Mouse (Mus musculus) heart, postnatal 4 days (tissue): ENCODE data around the gene Ttc23. TPM values are rescaled to one million over a fixed set of nuclear protein-coding genes. Genes with fewer than 3 reads are reported as not detected.

Experiments used
- DNase-seq: peaks from one replicate; pipeline ENCODE4 v3.0.0; 2021
- total RNA-seq, 2 experiments: library from RNA; stranded (reverse); gene quantifications; 2 replicates each; pipeline ENCODE4 v1.2.3; 2021

The Ttc23 gene
- 10 to 100 TPM; 34.9 TPM for total RNA-seq

DNA sequence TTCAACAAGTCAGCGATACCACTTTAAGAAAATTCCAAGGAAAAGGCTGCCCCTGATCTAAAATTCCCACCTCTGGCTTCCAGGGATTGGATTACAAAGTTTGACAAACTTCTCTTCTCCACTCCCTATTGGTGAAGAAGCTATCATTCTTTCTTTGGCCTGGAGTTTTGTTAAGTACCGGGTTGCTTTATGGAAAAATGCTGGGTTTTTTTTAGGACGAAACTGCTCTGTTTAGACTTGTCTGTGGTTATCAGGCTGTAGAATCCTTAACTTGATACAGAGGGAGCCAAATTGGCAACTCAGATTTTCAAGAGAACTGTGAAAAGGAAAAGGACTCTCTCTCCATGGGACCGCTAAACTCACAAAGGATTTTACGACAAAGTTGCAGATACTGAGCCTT lies at the start of gene Ttc23:
Gene Ttc23 (plus strand): TSS at position 134 of the 400 bp plus-strand sequence.
- DNase-seq: no peak

DNA sequence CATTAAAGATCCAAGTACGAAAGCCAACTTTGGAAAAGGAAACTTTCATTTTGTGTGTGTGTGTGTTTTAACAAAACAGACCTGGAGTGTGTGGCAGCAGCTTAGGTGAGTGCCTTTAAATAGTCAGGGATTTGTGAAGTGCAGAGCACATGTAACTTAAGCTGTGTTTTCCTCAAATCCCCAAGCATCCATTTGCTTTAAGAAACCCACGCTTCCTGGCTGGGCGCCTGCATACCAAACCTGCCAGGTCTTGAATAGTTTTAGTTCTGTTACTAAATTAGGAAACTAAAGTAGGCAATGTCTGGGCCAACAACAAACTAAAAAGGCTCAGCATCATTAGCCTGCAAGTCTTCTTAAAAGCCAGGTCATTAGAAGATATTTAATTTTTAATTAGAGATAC lies 49.2 kb upstream of the Ttc23 start:
- peak; percentile 66 for DNase-seq

- DNase-seq: no peak
These were observed 42.1 kb upstream of the Ttc23 start for GRCm38 (mm10) chr7:67605114-67605513.

DNA sequence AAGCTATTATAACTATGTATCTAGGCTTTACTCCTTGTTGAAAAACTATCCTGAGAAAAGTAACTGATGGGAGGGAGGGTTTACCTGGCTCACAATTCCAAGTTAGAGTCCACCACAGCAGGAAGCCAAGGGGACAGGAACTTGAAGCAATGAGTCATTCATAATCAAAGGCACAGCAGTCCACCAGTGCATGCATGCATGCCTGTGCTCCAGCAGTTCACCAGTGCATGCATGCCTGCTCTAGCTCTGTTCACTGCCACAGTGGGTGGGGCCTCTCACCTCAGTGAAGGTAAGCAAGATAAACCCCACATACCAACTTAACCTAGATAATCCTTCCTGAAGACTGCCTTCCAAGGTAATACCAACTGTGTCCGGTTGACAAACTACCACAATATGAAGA lies 41.0 kb upstream of the Ttc23 start:
- DNase-seq: no peak

- no peak for DNase-seq
These were observed 39.4 kb upstream of the Ttc23 start for GRCm38 (mm10) chr7:67607669-67608347.

- DNase-seq: no peak
These were observed 38.7 kb upstream of the Ttc23 start for GRCm38 (mm10) chr7:67608348-67609024.

- peak; percentile 55 for DNase-seq
These were observed 33.3 kb upstream of the Ttc23 start for GRCm38 (mm10) chr7:67613795-67614463.

DNA sequence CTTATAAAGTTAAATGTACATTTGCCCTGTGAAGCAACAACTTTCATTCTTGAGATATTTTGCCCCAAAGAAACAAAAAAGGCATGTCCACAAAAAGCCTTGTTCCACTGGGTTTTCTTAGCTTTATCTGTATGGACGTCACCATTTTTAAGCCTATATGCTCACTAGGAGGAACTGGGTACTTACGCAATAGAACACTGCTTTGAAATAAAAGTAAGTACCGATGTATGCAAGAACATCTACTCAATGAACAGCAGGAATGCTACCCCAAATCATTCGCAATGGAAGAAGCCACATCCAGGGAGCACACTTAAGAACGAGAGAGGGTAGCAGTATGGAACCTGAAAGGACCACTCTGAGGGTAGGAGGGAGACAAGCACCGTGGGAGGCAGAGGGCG lies 32.7 kb upstream of the Ttc23 start:
- no peak for DNase-seq

GRCm38 (mm10) chr7:67616890-67617289 lies 30.3 kb upstream of the Ttc23 start:
- DNase-seq: no peak

DNA sequence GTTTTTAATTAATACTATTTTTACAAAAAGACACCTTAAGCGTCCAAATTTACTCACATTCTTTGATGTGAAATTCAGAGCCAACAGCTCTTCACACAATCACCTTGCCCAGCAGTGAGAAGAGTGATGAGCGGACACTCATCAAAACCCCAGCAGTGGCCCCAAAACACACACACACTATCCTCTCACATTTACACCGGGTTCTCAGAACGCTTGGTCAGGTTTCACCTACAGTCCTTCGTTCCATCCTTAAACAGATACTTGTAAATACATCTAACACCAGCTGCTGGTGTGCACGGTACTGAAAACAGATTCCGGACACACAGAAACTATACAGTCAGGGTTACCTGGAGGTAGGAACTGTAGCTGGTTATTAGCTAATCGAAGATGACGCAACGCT lies 29.6 kb upstream of the Ttc23 start:
- DNase-seq: no peak

- no peak for DNase-seq
These were observed 28.9 kb upstream of the Ttc23 start for GRCm38 (mm10) chr7:67618316-67618715.

DNA sequence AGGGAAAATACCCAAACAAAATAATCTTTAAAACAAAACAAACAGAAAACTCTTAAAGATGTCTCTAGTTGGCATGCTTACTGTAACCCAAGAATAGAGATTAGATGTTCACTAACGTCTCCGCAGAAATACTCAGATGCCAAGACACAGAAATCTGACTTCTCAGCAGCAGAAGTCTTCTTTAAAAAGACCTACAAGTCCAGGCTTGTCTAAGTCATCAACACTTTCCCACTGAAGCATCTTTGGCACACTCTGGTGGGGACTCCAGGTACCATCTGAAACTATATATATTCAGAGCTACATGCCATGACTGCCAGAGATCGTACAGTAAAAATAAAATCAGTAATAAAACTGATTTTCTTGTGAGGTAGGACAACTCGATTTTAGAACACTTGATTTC lies 27.4 kb upstream of the Ttc23 start:
- DNase-seq: peak; percentile 43

DNA sequence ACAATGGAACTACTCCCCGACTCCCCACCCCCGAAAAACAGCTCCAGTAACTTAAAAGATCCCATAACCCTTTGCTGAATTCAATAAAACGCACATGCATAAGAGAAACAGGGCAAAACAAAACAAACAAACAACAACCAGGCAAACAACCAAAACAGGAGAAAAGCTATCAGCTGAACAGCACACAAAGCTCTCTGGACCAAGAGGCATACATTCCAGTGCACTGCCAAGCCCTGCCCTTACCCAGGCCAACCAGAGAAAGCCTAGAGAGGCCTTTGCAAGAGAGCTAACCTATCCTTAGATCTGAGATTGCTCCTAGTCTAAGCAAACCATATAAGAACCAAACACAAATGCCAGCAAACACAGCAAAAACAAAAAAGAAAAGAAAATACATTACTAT lies 25.1 kb upstream of the Ttc23 start:
- DNase-seq: no peak

- DNase-seq: no peak
These were observed 20.5 kb upstream of the Ttc23 start for GRCm38 (mm10) chr7:67626671-67627070.

- DNase-seq: no peak
These were observed 17.5 kb upstream of the Ttc23 start for GRCm38 (mm10) chr7:67629681-67630080.

DNA sequence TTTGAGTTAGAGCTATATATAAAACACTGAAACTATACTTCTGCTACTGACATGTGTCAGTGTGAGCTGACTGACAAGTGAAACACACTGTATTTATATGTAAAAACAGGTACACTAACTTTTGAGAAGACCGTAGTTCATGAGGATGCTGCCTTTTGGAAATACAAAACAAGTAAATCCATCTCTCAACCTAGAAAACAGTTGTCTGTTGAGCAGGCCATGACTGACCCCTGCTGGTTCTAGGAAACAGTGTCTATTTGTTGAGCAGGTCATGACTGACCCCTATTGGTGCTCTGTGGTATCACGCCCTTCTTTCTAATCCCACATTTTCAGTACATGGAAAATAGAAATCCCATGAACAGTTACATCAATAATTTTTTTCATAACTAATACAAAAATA lies 16.4 kb upstream of the Ttc23 start:
- peak; percentile 85 for DNase-seq

GRCm38 (mm10) chr7:67632380-67632779 lies 14.8 kb upstream of the Ttc23 start:
- no peak for DNase-seq

DNA sequence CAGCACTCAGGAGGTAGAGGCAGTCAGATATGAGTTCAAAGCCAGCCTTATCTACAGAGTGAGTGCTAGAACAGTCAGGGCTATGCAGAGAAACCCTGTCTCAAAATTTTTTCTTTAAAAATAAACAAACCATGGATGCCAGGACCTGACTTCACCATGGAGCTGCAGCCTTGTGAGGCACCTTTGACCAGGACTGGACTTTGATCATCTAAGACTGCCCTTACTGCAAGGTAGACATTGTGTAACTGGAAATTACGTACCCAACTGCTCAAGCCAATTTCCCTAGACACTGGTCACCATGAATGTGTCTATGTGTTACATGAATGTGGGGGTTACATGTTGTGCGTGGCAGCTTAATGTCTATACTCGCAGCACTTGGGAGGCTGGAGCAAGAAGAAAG lies 13.0 kb upstream of the Ttc23 start:
- no peak for DNase-seq

DNA sequence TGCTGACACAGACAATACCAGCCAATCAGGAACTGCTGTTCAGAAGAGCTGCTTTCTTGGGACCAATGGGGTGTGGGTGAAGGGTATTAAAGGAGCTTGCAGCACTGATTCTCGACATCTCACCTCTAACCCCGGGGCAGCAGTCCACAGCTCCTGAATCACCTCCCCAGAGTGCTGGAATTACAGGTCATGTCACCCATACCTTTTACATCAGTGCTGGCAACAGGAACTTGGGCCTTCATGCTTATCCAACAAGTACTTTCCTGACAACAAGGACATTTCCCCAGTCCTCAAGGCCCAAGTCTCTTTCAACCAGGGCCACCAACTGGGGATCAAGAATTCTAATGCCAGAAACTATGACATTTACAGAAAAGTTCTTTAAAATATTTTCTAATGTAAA lies 11.0 kb upstream of the Ttc23 start:
- DNase-seq: no peak

DNA sequence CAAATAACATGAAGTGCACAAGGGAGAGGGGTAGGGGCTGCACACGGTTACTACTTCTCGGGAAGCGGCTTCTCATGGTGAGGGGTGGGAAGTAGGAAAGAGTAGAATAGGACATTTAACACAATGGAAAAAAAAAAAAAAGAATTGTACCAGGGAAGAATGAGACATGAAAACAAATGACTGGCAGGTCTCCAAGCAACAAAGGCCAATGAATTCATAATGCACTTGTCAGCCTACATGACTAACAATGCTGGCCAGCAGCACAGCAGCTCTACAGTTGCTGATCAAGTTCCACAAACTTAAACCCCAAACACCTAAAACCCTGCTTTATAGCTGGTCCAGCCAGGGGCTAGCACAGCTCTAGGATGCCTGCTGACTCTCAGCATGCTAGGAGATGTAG lies 8.2 kb upstream of the Ttc23 start:
- DNase-seq: no peak

- no peak for DNase-seq
These were observed 4.3 kb upstream of the Ttc23 start for GRCm38 (mm10) chr7:67642955-67643354.

- DNase-seq: no peak
These were observed 2.9 kb upstream of the Ttc23 start for GRCm38 (mm10) chr7:67644291-67644690.

DNA sequence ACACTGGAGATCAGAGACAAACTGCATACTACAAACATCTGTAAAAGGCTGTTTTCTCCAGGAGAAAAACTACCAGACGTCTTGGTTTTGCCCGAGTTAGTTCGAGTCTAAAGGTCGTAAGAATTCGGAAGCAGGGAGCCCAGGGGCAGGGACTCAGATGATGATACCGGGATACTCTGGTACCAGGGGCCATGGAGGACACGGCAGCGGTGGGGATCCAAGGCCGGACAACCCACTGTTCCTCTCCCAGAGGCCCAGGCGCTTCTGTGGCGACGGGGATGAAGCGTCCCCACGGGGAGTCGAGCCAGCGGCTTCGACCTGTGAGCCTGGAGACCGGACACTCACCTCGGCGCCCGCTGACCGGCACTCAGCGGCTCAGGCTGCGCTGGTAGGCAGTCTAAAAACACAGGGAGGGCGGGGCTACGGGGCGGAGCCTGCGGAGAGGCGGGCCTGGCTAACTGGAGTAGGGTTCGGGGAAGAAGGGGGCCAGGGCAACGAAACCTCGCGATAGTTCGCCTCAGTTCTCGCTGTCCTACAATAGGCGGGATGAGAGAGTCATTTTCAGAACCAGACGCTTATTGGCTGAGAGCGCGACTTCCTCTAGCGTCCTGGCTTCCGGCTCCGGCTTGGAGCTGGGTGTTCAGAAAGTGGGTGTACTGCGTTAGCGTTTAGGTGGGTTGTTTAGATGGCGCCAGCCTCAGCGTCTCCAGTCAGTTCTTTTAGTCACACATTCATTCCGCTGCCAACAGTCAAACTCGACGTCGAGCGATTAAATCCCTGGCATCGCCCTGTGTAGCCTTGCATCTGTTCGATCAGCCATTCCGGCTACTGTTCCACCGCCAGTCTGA lies 2.2 kb upstream of the Ttc23 start, which contains the start of gene Lrrc28:
Gene Lrrc28 (minus strand): TSS at position 436 of the 848 bp plus-strand sequence.
- DNase-seq: peak; percentile 100
